Mouse (Mus musculus) left cerebral cortex, adult 2 months (tissue): ENCODE results near the gene Cnbd2. TPM values are rescaled to one million over a fixed set of nuclear protein-coding genes. Genes with fewer than 3 reads are reported as not detected.

Experiments used
- DNase-seq, 2 experiments: peaks; one replicate each; pipeline ENCODE4 v3.0.0; 2021 to 2022; ENCODE audit warnings: low spot score in 2 of 2, mixed read lengths in 1 of 2; ENCODE audit errors: extremely low spot score in 1 of 2
- H3K27ac ChIP-seq: fragments of 200-600 bp; 2 replicates; pipeline ENCODE4 v1.8.1; 2022
- H3K4me3 ChIP-seq: fragments of 200-600 bp; 2 replicates; pipeline ENCODE4 v1.8.1; 2022
- CTCF ChIP-seq: fragments of 200-600 bp; IDR thresholded peaks from 2 replicates; pipeline ENCODE4 v1.8.1; 2022; ENCODE audit warnings: antibody characterized with exemption, mild to moderate bottlenecking, moderate library complexity
- intact Hi-C: fragments of 180-260 bp; cut with DNase I; formaldehyde crosslinking; loops from one replicate; pipeline ENCODE4 v1.15.1; 2025
- microRNA-seq, 2 experiments: library from miRNA; unstranded; fragments of <30 nt; microRNA quantifications; one replicate each; pipeline ENCODE4 v1.2.0; 2021
- total RNA-seq, 2 experiments: library from RNA; stranded (reverse); gene quantifications; 2 replicates each; pipeline ENCODE4 v1.2.3; 2021

Gene Cnbd2
- total RNA-seq, 2 experiments from 2014 or later, result 6.9 to 7.3 TPM

- intact Hi-C loops, result no loop called here
- peak within 1 kb of the TSS; percentile 74 for H3K27ac ChIP-seq
- peak within 1 kb of the TSS; percentile 80 for H3K4me3 ChIP-seq
- TF ChIP-seq CTCF, result no peak
- peak; percentile 25 to 51 for DNase-seq
Observed at GRCm38 (mm10) chr2:156420694-156421380, 108.7 kb downstream of the Cnbd2 start, which contains the start of gene Epb41l1. TSS of gene Epb41l1 (plus strand) at chr2:156420909.

- Histone ChIP-seq H3K27ac (peak overlapping the region; percentile 74), H3K4me3 (peak overlapping the region; percentile 80)
- intact Hi-C loops, result no loop called here
- no peak for TF ChIP-seq CTCF
- peak; percentile 63 to 67 for DNase-seq
Observed at GRCm38 (mm10) chr2:156421381-156422110, 109.4 kb downstream of the Cnbd2 start.

- intact Hi-C loops, result no loop called here
- DNase-seq, result no peak
- no peak; the same call in 1 of the 2 replicates for TF ChIP-seq CTCF
- H3K4me3 ChIP-seq, result peak overlapping the region; percentile 80
- H3K27ac ChIP-seq, result no peak overlapping the region
Observed at GRCm38 (mm10) chr2:156422631-156423030, 110.5 kb downstream of the Cnbd2 start.

- H3K27ac ChIP-seq, result no peak overlapping the region
- no peak for DNase-seq
- H3K4me3 ChIP-seq, result no peak overlapping the region
- TF ChIP-seq CTCF, result no peak
- intact Hi-C loops, result no loop called here
Observed at GRCm38 (mm10) chr2:156423672-156424071, 111.6 kb downstream of the Cnbd2 start.

Small RNA genes within 50 kb of the gene (microRNA-seq; reads per million reads assigned to microRNA genes)
- gene Gm22758 (0 reads per million in 2 experiments), gene Gm22759 (0 reads per million in 2 experiments)

Other genes starting within 250 kb of the Cnbd2 start
- gene Spag4, start 247.1 kb upstream of the Cnbd2 start, total RNA-seq, result 1 to 10 TPM; 3.8 to 4.1 TPM
- gene Cpne1, start 200.3 kb upstream of the Cnbd2 start, total RNA-seq, result 10 to 100 TPM; 26.3 to 33.0 TPM
- gene Rbm12, start 200.3 kb upstream of the Cnbd2 start, total RNA-seq, result 10 to 100 TPM; 27.7 to 36.0 TPM
- gene Gm28036, start 185.2 kb upstream of the Cnbd2 start, total RNA-seq, result 10 to 100 TPM; 17.5 to 17.7 TPM
- 100 to 1,000 TPM; 142 to 153 TPM for gene Romo1, start 168.3 kb upstream of the Cnbd2 start, total RNA-seq
- 10 to 100 TPM; 36.3 to 42.0 TPM for gene Nfs1, start 168.1 kb upstream of the Cnbd2 start, total RNA-seq
- 100 to 1,000 TPM; 286 to 301 TPM for gene Rbm39, start 132.1 kb upstream of the Cnbd2 start, total RNA-seq
- gene Phf20, start 115.8 kb upstream of the Cnbd2 start, total RNA-seq, result 10 to 100 TPM; 82.7 to 85.6 TPM
- gene Scand1, start 405 bp downstream of the Cnbd2 start, total RNA-seq, result 10 to 100 TPM; 81.9 to 84.4 TPM
- 100 to 1,000 TPM; 376 to 385 TPM for gene Epb41l1, start 108.6 kb downstream of the Cnbd2 start, total RNA-seq
- 10 to 100 TPM; 37.3 to 39.6 TPM for gene Aar2, start 235.3 kb downstream of the Cnbd2 start, total RNA-seq